Mouse (Mus musculus): Measurements from ENCODE around the gene Olfr485. TPM values are rescaled to one million over a fixed set of nuclear protein-coding genes. Genes with fewer than 3 reads are reported as not detected.

Olfr485 gene
- polyA plus RNA-seq, 1 experiment from 2014 or later: not detected

GRCm38 (mm10) chr7:108120681-108121080 lies 39.0 kb downstream of the Olfr485 start:
- no peaks in the 10 kb centered on the region for H3K27me3 ChIP-seq (replicated peaks; ENCODE audit: control insufficient read depth, insufficient read depth, low read length)
- no peaks in the 10 kb centered on the region for H3K4me1 ChIP-seq (ENCODE audit: control insufficient read depth, insufficient read depth, low read depth, low read length)
- no peak overlapping the region for H3K27ac ChIP-seq (ENCODE audit: low read depth, low read length)
- no peak for ATAC-seq
- H3K9me3 ChIP-seq (ENCODE audit: control insufficient read depth, low read length): no peaks in the 10 kb centered on the region
- no peaks in the 10 kb centered on the region for H3K36me3 ChIP-seq (ENCODE audit: control insufficient read depth, insufficient read depth, low read length)
- H3K9ac ChIP-seq (ENCODE audit: low read depth, low read length): no peak overlapping the region
- WGBS: 14% methylated on average over 1 of the region's 1 CpGs
- no peak overlapping the region for H3K4me3 ChIP-seq (ENCODE audit: low read length)
- H3K4me2 ChIP-seq (ENCODE audit: low read length): no peak overlapping the region

Other genes with a start within 250 kb of the Olfr485 start
- gene Olfr473, start 229.4 kb downstream of the Olfr485 start, polyA plus RNA-seq (2015; fragmentation: Nextera tagmentation; extraction: Ambion mirVana): not detected in 2 replicates
- not detected in 2 replicates for gene Olfr474, start 205.2 kb downstream of the Olfr485 start, polyA plus RNA-seq (2015; fragmentation: Nextera tagmentation; extraction: Ambion mirVana)
- not detected in 2 replicates for gene Olfr476, start 195.1 kb downstream of the Olfr485 start, polyA plus RNA-seq (2015; fragmentation: Nextera tagmentation; extraction: Ambion mirVana)
- gene Olfr477, start 173.2 kb downstream of the Olfr485 start, polyA plus RNA-seq (2015; fragmentation: Nextera tagmentation; extraction: Ambion mirVana): not detected in 2 replicates
- not detected in 2 replicates for gene Olfr478, start 125.9 kb downstream of the Olfr485 start, polyA plus RNA-seq (2015; fragmentation: Nextera tagmentation; extraction: Ambion mirVana)
- not detected in 2 replicates for gene Olfr479, start 109.2 kb downstream of the Olfr485 start, polyA plus RNA-seq (2015; fragmentation: Nextera tagmentation; extraction: Ambion mirVana)
- not detected in 2 replicates for gene Olfr480, start 92.5 kb downstream of the Olfr485 start, polyA plus RNA-seq (2015; fragmentation: Nextera tagmentation; extraction: Ambion mirVana)
- not detected in 2 replicates for gene Olfr481, start 80.0 kb downstream of the Olfr485 start, polyA plus RNA-seq (2015; fragmentation: Nextera tagmentation; extraction: Ambion mirVana)
- gene Olfr482, start 62.3 kb downstream of the Olfr485 start, polyA plus RNA-seq (2015; fragmentation: Nextera tagmentation; extraction: Ambion mirVana): 0.11 and 0.26 TPM in 2 replicates
- gene Olfr483, start 59.0 kb downstream of the Olfr485 start, polyA plus RNA-seq (2015; fragmentation: Nextera tagmentation; extraction: Ambion mirVana): not detected in 2 replicates
- not detected in 2 replicates for gene Olfr484, start 32.4 kb downstream of the Olfr485 start, polyA plus RNA-seq (2015; fragmentation: Nextera tagmentation; extraction: Ambion mirVana)
- gene Olfr486, start 12.9 kb upstream of the Olfr485 start, polyA plus RNA-seq (2015; fragmentation: Nextera tagmentation; extraction: Ambion mirVana): not detected in 2 replicates
- not detected in 2 replicates for gene Olfr487, start 54.8 kb upstream of the Olfr485 start, polyA plus RNA-seq (2015; fragmentation: Nextera tagmentation; extraction: Ambion mirVana)
- not detected in 2 replicates for gene Olfr488, start 98.5 kb upstream of the Olfr485 start, polyA plus RNA-seq (2015; fragmentation: Nextera tagmentation; extraction: Ambion mirVana)
- not detected in 2 replicates for gene Olfr490, start 129.1 kb upstream of the Olfr485 start, polyA plus RNA-seq (2015; fragmentation: Nextera tagmentation; extraction: Ambion mirVana)
- gene Olfr491, start 153.6 kb upstream of the Olfr485 start, polyA plus RNA-seq (2015; fragmentation: Nextera tagmentation; extraction: Ambion mirVana): not detected in 2 replicates
- gene Olfr492, start 163.8 kb upstream of the Olfr485 start, polyA plus RNA-seq (2015; fragmentation: Nextera tagmentation; extraction: Ambion mirVana): not detected in 2 replicates
- not detected in 2 replicates for gene Olfr493, start 187.1 kb upstream of the Olfr485 start, polyA plus RNA-seq (2015; fragmentation: Nextera tagmentation; extraction: Ambion mirVana)
- gene Olfr494, start 205.5 kb upstream of the Olfr485 start, polyA plus RNA-seq (2015; fragmentation: Nextera tagmentation; extraction: Ambion mirVana): not detected in 2 replicates
- not detected in 2 replicates for gene Olfr495, start 233.3 kb upstream of the Olfr485 start, polyA plus RNA-seq (2015; fragmentation: Nextera tagmentation; extraction: Ambion mirVana)

Data from hindbrain, embryonic 16.5 days (tissue).